Mouse (Mus musculus): Measurements from ENCODE around the gene 1110008P14Rik.

1110008P14Rik gene

GRCm38 (mm10) chr2:32411407-32411806 lies 29.7 kb upstream of the 1110008P14Rik start:
- DNase-seq (ENCODE audit: inconsistent age in 2 of 2, low spot score in 1 of 2): no peak

DNA sequence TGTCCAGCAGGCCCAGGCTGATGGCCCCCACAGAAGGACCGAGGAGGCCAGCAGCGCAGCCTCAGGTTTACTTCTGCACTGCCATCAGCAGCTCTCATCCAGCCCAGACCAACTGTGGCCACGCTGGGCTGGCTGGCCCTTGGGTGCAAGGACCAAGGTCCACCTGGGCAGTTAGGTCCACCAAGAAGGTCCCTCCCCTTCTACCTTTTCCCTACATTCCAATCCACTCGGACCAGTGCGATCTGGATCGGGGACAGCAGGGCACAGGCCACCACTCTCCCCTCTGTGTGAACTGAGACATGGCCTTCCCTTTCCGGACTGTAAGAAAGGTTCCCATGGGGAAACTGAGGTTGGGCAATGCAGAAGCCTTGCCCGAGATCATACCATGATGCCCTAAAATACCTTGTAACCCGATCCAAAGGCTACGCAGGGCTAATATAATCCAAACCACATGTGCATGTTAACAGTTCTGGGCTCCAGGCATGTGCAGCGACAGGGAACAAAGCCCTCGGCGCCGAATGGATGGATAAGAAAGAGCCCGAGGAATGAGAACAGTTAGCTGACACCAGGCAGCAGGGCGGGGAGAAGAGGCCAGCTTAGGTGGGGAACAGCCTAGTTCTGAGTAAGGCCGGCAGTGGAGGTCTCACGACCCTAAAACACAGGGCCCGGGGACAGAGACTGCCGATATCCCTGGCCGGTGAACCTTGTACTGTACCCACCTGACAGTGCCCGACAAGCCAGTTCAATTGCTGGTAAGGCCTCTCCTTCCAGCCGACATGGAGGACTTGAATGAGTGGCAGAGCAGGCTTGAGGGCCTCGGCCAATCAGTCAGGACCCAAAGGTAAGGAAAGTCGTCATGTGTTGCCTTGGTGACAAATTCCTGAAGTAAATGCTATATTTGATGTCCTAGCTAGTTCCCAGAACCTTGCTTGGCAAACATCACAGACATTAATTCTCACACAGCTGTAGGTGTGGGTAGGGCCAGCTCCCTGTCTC lies 27.0 kb upstream of the 1110008P14Rik start:
- DNase-seq (ENCODE audit: inconsistent age in 2 of 2, low spot score in 1 of 2): no peak

DNA sequence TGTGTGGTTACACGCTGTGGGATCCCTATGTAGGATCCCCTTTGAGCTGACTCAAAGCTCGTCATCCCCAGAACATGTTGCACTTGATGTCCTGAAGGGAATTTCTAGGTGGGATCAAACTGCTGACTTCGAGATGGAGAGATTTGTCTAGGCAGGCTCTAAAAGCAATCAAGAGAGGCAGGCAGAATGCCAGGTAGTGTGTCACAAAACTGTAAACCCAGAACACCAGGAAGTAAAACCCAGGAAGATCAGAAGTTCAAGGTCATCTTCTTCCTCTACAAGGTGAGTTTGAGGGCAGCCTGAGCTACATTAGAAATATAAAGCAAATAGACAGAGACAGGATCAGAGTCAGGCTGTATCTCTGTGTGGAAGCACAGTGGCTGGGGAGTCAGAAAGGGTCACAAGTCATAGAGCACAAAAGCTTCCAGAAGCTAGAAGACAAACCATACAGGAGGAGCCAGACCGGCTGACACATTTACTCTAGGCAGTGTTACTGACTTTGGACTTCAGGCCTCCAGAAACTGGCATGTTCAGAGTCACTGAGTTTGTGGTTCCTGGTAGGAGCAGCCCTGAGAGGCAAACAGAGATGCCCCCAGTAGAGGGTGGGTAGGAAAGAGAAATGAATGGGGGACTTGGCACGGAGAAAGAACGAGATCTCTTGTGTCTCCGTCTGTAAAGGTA lies 25.5 kb upstream of the 1110008P14Rik start:
- DNase-seq (ENCODE audit: inconsistent age in 2 of 2, low spot score in 1 of 2): no peak

DNA sequence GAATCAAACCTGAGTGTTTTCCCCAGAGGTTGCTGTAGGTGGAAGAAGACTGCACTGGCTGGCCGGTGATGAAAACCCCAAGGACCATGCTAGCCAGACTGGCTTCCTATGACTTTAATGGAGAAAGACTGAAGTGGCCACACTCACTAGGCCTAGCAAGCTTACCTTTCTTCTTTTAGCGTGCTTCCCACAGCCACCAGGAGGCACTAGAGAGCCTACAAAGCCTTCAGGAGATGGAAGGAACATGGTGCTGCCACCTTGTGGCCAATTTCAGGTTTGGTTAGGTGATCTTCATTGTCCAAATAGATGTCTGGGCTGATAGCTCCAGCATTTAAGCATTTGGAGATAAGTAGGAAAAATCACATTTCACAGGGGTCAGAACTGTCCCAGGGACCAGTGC lies 22.9 kb upstream of the 1110008P14Rik start:
- DNase-seq (ENCODE audit: inconsistent age in 2 of 2, low spot score in 1 of 2): peak; percentile 92 to 98

DNA sequence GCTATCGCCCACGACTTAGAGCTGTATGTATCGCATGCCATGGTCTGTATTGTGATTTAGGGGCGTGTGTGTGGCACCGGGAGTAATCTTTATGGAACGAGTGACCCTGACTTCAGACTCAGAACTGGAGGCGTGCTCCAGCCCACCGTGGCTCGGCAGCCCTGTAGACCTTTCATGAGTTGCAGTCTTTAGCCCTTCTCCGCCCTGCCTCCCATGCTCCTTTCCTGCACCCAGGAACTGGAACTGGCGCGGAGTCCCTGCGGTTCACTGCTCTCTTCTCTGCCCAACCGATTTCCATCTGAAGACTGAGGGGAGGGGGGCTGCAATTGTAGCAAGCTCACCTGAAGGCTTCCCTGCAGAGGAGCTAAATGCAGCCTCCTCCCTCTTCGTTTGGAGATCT lies 15.0 kb upstream of the 1110008P14Rik start:
- DNase-seq (ENCODE audit: inconsistent age in 2 of 2, low spot score in 1 of 2): no peak

DNA sequence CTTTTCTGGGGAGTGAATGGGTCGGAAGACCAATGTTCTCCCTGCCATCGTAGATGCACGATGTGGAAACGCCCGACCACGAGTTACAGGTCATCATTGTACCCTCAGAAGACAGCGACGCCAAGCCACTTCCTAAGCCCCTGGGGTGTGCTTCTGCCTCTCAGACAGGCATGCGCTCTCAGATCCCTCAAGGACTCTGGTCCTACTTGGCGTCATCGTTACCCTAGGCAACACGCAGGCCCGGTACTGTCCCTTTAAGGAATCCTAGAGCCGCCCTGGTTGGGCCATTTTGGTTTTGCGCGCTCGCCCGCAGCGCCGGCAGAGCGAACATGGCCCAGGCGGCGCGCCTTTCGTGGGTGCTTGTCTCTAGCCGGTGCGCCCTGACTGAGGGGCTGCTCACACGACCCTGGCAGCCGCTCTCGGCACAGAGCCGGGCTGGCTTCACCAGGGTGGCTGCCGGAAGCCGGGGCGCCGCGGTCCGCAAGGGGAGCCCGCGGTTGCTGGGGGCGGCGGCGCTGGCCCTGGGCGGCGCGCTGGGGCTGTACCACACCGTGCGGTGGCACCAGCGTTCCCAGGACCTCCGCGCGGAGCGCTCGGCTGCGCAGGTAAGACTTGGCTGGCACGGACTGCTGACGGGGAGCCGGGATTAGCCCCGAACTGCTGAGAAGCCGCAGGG lies 14.3 kb upstream of the 1110008P14Rik start:
- DNase-seq (ENCODE audit: inconsistent age in 2 of 2, low spot score in 1 of 2): peak; percentile 94 to 98

DNA sequence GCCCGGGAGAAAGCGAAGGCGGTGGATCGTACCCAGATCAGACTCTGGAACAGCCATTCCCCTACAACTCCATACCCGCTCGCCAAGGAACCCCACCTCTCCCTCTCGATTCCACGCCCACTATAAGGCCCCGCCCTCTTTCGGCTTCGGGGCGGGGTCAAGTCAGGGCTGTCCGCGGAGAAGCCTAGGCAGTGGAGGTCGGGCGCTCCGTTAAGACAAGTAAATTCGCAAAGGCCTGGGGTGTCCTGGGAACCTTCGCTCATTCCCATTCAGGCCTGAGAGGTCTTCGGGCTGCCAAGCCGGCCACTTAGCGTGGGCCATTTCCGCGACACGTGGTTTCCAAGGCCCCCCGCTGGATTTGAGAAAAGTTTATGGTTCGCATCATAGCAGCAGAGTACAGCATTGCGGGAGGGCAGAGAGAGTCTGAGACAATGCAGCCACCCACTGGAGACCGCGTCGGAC lies 13.8 kb upstream of the 1110008P14Rik start, which contains the start of gene Ptges2:
TSS of gene Ptges2 (plus strand) at position 413 of the 462 bp plus-strand sequence.
- peak; percentile 95 to 98 for DNase-seq (ENCODE audit: inconsistent age in 2 of 2, low spot score in 1 of 2)

DNA sequence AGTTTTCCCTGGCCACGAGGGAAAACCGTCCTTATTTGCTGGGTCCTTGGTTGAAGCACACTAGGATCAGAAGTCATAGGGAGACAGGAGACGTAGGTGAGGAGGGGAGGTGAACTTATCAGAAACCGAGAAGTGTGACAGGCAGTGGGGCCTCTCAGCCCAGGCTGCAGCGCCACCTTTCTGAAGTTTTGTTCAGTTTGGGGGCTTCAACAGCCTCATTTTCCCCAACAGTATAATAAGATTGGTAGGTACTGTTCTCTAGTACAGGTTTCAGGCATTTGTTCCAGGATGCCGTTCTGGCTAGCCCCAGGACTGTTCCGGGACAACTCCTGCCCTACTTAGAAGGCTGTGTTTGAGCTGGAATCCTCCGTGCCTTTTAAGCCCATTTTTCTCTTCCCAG lies 13.2 kb upstream of the 1110008P14Rik start:
- peak in 1 of 2 experiments; percentile 62 for DNase-seq (ENCODE audit: inconsistent age in 2 of 2, low spot score in 1 of 2)

- DNase-seq (ENCODE audit: inconsistent age in 2 of 2, low spot score in 1 of 2): no peak
Measured at GRCm38 (mm10) chr2:32392063-32392462, 10.3 kb upstream of the 1110008P14Rik start.

DNA sequence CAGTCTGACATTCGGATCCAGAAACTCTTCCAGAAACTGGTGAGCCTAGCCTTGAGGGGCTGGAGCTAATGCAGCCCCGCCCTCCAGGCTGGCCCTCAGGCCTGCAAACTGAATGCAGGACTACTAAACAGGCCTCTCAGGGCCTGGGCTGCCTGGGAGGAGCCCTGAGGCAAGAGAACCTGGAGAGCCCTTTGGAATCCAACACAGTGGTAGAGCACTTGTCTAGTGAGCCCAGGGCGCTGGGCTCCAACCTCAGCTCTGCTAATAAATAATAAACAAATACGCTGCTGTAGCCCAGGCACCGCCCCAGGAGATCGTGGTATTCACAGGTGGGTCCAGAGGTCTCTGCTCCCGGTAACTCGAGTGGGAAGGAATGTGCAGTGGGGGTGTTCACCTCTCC lies 9.1 kb upstream of the 1110008P14Rik start:
- no peak for DNase-seq (ENCODE audit: inconsistent age in 2 of 2, low spot score in 1 of 2)

DNA sequence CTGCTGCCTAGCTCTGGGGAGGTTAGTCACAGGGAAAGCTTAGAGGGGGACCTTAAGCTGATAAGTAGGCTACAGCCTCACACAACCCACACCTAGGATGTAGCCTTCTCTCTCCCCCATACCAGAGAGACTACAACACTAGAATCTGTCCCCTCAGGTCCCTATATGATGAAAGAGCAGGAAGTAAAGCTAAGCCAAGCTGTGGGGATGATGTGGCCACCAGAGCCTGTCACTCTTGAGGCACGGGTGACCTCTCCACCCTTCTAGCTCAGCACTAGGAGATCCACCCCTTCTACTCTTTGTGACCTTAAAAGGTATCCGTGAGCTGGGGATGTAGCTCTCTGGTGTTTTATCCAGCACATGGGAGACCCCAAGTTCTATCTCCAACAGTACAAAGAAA lies 7.4 kb upstream of the 1110008P14Rik start:
- no peak for DNase-seq (ENCODE audit: inconsistent age in 2 of 2, low spot score in 1 of 2)

GRCm38 (mm10) chr2:32387706-32388490 lies 6.2 kb upstream of the 1110008P14Rik start, which contains the start of gene Lcn2:
Gene Lcn2, minus strand, starts transcription at chr2:32388252.
- peak; percentile 55 to 62 for DNase-seq (ENCODE audit: inconsistent age in 2 of 2, low spot score in 1 of 2)

DNA sequence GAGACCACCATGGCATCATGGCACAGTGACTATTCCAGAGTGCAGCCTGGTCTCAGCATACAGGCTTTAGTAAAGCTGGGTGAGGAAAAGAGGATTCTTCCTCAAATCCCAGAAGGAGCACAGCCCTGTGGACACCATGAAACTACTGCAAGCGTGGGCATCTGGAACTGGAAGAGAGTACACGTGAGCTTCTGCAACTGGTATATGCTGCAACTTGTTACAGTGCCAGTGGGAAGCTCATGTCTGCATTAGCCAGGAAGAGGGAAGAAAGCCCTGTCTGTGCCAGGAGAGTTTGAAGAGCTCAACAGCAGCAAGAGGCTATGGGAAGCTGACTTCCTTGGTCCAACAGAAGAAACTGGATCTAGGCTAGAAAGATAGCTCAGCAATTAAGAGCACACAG lies 951 bp upstream of the 1110008P14Rik start:
- DNase-seq (ENCODE audit: inconsistent age in 2 of 2, low spot score in 1 of 2): peak in 1 of 2 experiments; percentile 28

- DNase-seq (ENCODE audit: inconsistent age in 2 of 2, low spot score in 1 of 2): no peak
Measured at GRCm38 (mm10) chr2:32381141-32381774, 480 bp downstream of the 1110008P14Rik start.

DNA sequence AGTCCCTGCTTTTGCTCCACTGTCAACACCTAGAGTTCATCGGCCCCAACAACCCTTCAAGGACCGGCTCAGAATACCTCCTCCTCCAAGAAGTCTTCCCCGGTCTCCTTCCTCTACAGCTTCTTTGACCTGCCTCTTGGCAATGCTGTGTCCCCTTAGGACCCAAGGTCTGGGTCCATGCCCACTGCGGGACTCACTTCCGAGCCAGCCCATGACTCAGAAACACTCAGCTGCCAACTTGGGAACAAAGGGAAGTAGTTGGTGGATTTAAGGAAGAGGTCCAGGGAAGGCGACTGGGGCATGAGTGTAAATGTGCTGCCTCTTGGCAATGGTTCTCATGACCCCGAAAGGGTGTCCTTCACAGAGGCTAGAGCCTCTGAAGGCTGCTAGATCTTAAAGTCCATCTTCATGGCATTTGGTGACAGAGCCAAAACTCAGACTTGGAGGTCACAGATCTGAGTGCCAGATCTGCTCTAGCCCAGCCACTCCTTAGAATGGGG lies 1.7 kb downstream of the 1110008P14Rik start:
- peak; percentile 86 to 93 for DNase-seq (ENCODE audit: inconsistent age in 2 of 2, low spot score in 1 of 2)

- DNase-seq (ENCODE audit: inconsistent age in 2 of 2, low spot score in 1 of 2): no peak
Measured at GRCm38 (mm10) chr2:32376963-32377362, 4.8 kb downstream of the 1110008P14Rik start.

- DNase-seq (ENCODE audit: inconsistent age in 2 of 2, low spot score in 1 of 2): no peak
Measured at GRCm38 (mm10) chr2:32375317-32375940, 6.3 kb downstream of the 1110008P14Rik start.

DNA sequence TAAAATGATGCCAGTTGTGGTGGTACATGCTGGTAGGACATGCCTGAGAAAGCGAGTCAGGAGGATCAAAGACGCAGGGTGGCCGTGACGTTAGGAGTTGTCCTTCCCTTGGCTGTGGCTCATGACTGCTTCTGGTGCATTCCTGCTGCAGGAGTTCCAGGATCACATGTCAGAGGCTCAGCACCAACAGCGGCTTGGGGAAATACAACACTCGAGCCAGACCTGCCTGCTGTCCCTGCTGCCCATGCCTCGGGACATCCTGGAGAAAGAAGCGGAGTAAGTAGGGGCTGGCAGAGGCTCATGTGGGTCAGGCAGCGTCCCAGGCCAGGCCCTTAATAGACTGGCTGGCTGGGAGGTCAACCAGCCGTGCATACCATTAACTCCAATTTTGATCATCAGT lies 7.5 kb downstream of the 1110008P14Rik start:
- DNase-seq (ENCODE audit: inconsistent age in 2 of 2, low spot score in 1 of 2): no peak

GRCm38 (mm10) chr2:32367315-32367714 lies 14.4 kb downstream of the 1110008P14Rik start:
- no peak for DNase-seq (ENCODE audit: inconsistent age in 2 of 2, low spot score in 1 of 2)

Data from adrenal gland, adult (tissue).